Comparison of ENCODE assay signal across 8 mouse cellular contexts in genomic region chrX:106135916-106136575, GRCm38 (mm10). TPM values are rescaled to one million over a fixed set of nuclear protein-coding genes. Genes with fewer than 3 reads are reported as not detected.
DNase-seq lines count a peak whose midpoint lies in the region; ATAC-seq and TF ChIP-seq lines count a peak whose summit lies in the region.

No protein-coding gene starts in this region.

- H3K27me3 ChIP-seq in liver, adult 2 months (ENCODE audit: control insufficient read depth, insufficient read depth, low read length), result no peaks in the 10 kb centered on the region
- H3K27me3 ChIP-seq in midbrain, embryonic 11.5 days (ENCODE audit: control insufficient read depth, insufficient read depth, low read length), result no peaks in the 10 kb centered on the region; the same call in 1 of the 2 replicates
- H3K27me3 ChIP-seq in hindbrain, embryonic 16.5 days (replicated peaks; ENCODE audit: control insufficient read depth, insufficient read depth, low read length), result no peaks in the 10 kb centered on the region; the same call in 1 of the 2 replicates

- H3K9ac ChIP-seq in liver, adult 2 months (ENCODE audit: low read depth, low read length), result no peak overlapping the region
- no peak overlapping the region for H3K9ac ChIP-seq in midbrain, embryonic 11.5 days (ENCODE audit: low read length)
- H3K9ac ChIP-seq in hindbrain, embryonic 16.5 days (ENCODE audit: low read depth, low read length), result no peak overlapping the region

- no peaks in the 10 kb centered on the region for H3K4me1 ChIP-seq in liver, adult 2 months (ENCODE audit: control insufficient read depth, insufficient read depth, low read length)
- H3K4me1 ChIP-seq in midbrain, embryonic 11.5 days (ENCODE audit: control insufficient read depth, insufficient read depth, low read length), result no peaks in the 10 kb centered on the region
- no peaks in the 10 kb centered on the region for H3K4me1 ChIP-seq in hindbrain, embryonic 16.5 days (ENCODE audit: control insufficient read depth, insufficient read depth, low read depth, low read length)

- ATAC-seq in midbrain, embryonic 11.5 days (ENCODE audit: low FRiP score), result no peak
- no peak for ATAC-seq in hindbrain, embryonic 16.5 days

- TF ChIP-seq CTCF in liver, adult 2 months (IDR thresholded peaks at IDR 0.05; ENCODE audit: low read depth, low read length), result no peak

- no peak overlapping the region for H3K4me2 ChIP-seq in midbrain, embryonic 11.5 days
- H3K4me2 ChIP-seq in hindbrain, embryonic 16.5 days (ENCODE audit: low read length), result no peak overlapping the region

- peak overlapping the region; percentile 55; the same call in 1 of the 2 replicates for H3K27ac ChIP-seq in liver, adult 2 months (replicated peaks; ENCODE audit: insufficient read depth, low read depth, low read length)
- H3K27ac ChIP-seq in midbrain, embryonic 11.5 days (ENCODE audit: low read depth, low read length), result no peak overlapping the region
- H3K27ac ChIP-seq in hindbrain, embryonic 16.5 days (ENCODE audit: low read depth, low read length), result no peak overlapping the region

- DNase-seq in liver, adult 2 months (ENCODE audit: extremely low read depth, low read depth, low spot score), result peak; percentile 21
- DNase-seq in liver (no peak), MN1 (ENCODE audit: low spot score) (peak; percentile 24)
- DNase-seq in heart, postnatal 10 days, result peak; percentile 2 to 3
- DNase-seq in natural killer cell, adult 2 months (ENCODE audit: low spot score in 2 of 2), result peak; percentile 30 to 31
- DNase-seq in midbrain, embryonic 11.5 days (ENCODE audit: low spot score, missing footprints), result no peak
- no peak for DNase-seq in left cerebral cortex, postnatal 14 days (ENCODE audit: low spot score in 2 of 2)

- intact Hi-C loops in heart, postnatal 10 days (cut with DNase I), result no loop called here
- intact Hi-C loops in left cerebral cortex, postnatal 14 days (cut with DNase I), result no loop called here

- H3K79me2 ChIP-seq in liver, adult 2 months (ENCODE audit: control insufficient read depth, insufficient read depth, low read length), result no peaks in the 10 kb centered on the region

- TF ChIP-seq POLR2A in liver, adult 2 months (IDR thresholded peaks at IDR 0.05; ENCODE audit: extremely low read depth, insufficient read depth, low read length), result no peak

- no peaks in the 10 kb centered on the region for H3K36me3 ChIP-seq in liver, adult 2 months (ENCODE audit: control insufficient read depth, insufficient read depth, low read length)
- no peaks in the 10 kb centered on the region for H3K36me3 ChIP-seq in midbrain, embryonic 11.5 days (ENCODE audit: control insufficient read depth, insufficient read depth, low read length)
- H3K36me3 ChIP-seq in hindbrain, embryonic 16.5 days (ENCODE audit: control insufficient read depth, insufficient read depth, low read length), result no peaks in the 10 kb centered on the region

- no peaks in the 10 kb centered on the region for H3K9me3 ChIP-seq in midbrain, embryonic 11.5 days (ENCODE audit: control insufficient read depth, low read length)
- H3K9me3 ChIP-seq in hindbrain, embryonic 16.5 days (ENCODE audit: control insufficient read depth, low read length), result no peaks in the 10 kb centered on the region

- 38% methylated on average over 12 of the region's 12 CpGs for WGBS in liver, adult 2 months
- 74% methylated on average over 12 of the region's 12 CpGs for WGBS in midbrain, embryonic 11.5 days
- whole genome bisulfite sequencing in hindbrain, embryonic 16.5 days, result 60% methylated on average over 12 of the region's 12 CpGs

- no peak overlapping the region for H3K4me3 ChIP-seq in liver, adult 2 months (ENCODE audit: insufficient read depth, low read depth, low read length)
- no peak overlapping the region for H3K4me3 ChIP-seq in midbrain, embryonic 11.5 days (ENCODE audit: low read depth, low read length)
- no peak overlapping the region for H3K4me3 ChIP-seq in hindbrain, embryonic 16.5 days (ENCODE audit: low read length)

RNA-seq across cellular contexts. Expression of gene Tlr13, which starts 7.0 kb away (rescaled TPM):
- 1.9 and 2.4 TPM in 2 replicates for total RNA-seq in liver, adult 2 months (2014; rRNA removed)
- 0.19 and 0.71 TPM in 2 replicates for polyA plus RNA-seq in liver, adult 2 months (2012; rRNA removed)
- 1 to 10 TPM; 1.5 TPM for total RNA-seq in heart, postnatal 10 days (2021)
- 0.19 and 0.27 TPM in 2 replicates for polyA plus RNA-seq in midbrain, embryonic 11.5 days (2014; fragmentation: Nextera tagmentation; extraction: Ambion mirVana)
- total RNA-seq in left cerebral cortex, postnatal 14 days (2021), result 1 to 10 TPM; 1.3 to 1.7 TPM
- 0.21 and 0.51 TPM in 2 replicates for polyA plus RNA-seq in hindbrain, embryonic 16.5 days (2015; fragmentation: Nextera tagmentation; extraction: Ambion mirVana)

RNA-seq across cellular contexts. Expression of gene Pgk1, which starts 50.9 kb away (rescaled TPM):
- 472 and 496 TPM in 2 replicates for total RNA-seq in liver, adult 2 months (2014; rRNA removed)
- 134 and 154 TPM in 2 replicates for polyA plus RNA-seq in liver, adult 2 months (2012; rRNA removed)
- 100 to 1,000 TPM; 557 to 593 TPM for total RNA-seq in heart, postnatal 10 days (2021)
- polyA plus RNA-seq in midbrain, embryonic 11.5 days (2014; fragmentation: Nextera tagmentation; extraction: Ambion mirVana), result 424 and 429 TPM in 2 replicates
- total RNA-seq in left cerebral cortex, postnatal 14 days (2021), result 100 to 1,000 TPM; 408 to 434 TPM
- 297 and 306 TPM in 2 replicates for polyA plus RNA-seq in hindbrain, embryonic 16.5 days (2015; fragmentation: Nextera tagmentation; extraction: Ambion mirVana)

Comparison
In these comparisons a context has a peak if more than half of its experiments do, and no peak if none do; other contexts are left out.
1. DNase-seq: peak in liver, adult 2 months (single experiment), MN1 (single experiment), heart, postnatal 10 days (2 of 2) and natural killer cell, adult 2 months (2 of 2); none in liver (single experiment), midbrain, embryonic 11.5 days (single experiment) and left cerebral cortex, postnatal 14 days (0 of 2).